Mouse (Mus musculus): ENCODE measurements at regions not wholly inside any gene's neighbourhood (a gene's known extent, or its start where the extent isn't known, plus 50 kb on each side); places are given as distances from the start of the nearest gene placed in this dataset.

DNA sequence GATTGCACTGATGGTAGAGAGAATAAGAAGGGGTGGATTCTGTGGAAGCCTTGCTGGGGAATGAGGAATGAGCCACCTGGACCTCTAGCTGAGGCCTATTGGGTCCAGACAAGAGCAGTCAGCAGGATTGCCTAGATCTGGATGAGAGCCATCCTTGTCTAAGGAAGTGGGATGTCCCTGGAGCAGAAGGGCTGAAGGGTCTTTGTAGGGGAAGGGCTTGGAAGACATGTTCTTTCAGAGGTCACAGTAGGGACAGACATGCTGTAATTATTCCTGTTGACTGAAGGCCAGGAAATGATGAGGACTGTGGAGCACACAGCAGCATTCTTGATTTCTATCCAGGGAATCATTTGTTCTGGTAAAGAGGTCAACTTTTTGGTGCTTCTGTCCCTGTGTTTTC lies 86.2 kb upstream of the Nectin3 start:
- no peak for TF ChIP-seq MAFK (IDR thresholded peaks at IDR 0.05; ENCODE audit: insufficient read depth, low read depth, low read length)
- TF ChIP-seq ZC3H11A (IDR thresholded peaks at IDR 0.05; ENCODE audit: borderline replicate concordance, low read depth, low read length): no peak
- no peak for TF ChIP-seq ZNF384 (IDR thresholded peaks at IDR 0.05; ENCODE audit: low read depth, low read length)
- no peak for TF ChIP-seq CHD2 (IDR thresholded peaks at IDR 0.05; ENCODE audit: low read depth, low read length)
- no peak for TF ChIP-seq HCFC1 (IDR thresholded peaks at IDR 0.05; ENCODE audit: borderline replicate concordance, insufficient read depth, low read length)
